Mouse (Mus musculus) embryo, embryonic 11.5 days (tissue): ENCODE results near the gene Lima1.
A peak's percentile ranks its signal among the peaks of the same experiment; 100 is the strongest.
"Not testable (repeated sequence)": the region's sequence is repeated elsewhere in the genome, so short reads cannot be mapped to it uniquely, and the experiment has no call there.

Experiments used
- DNase-seq: peaks from one replicate; pipeline ENCODE4 v3.0.0-alpha.2; 2012; ENCODE audit warnings: low read depth, low spot score

Gene Lima1

DNA sequence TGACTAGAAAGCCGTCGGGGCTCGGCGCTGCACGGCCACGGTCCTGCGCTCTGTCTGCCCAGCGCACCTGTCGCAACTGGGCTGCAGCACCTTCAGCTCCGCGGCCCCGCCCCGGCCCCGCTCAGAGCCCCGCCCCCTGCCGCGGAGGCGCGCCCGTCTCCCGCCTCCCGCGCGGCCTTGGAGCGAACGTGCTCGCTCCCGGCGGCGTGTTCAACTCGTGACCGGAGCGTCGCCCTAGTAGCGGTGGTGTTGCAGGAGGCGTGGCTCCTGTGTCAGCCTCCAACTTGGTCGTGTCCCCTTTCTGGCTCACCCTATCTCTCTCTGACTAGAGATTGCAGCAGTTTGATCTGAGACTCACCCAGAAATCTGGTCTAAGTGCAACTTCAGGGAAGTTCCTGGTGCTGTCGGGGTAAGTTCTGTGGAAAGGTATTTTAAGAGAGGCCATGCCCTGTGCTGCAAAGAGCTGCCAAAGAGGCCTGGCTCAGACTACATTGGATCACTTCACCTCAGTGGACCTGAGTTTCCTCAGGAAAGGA is at the start of gene Lima1:
Lima1 (minus strand) TSS at position 123 of the 536 bp plus-strand sequence.
- peak; percentile 77 for DNase-seq

DNA sequence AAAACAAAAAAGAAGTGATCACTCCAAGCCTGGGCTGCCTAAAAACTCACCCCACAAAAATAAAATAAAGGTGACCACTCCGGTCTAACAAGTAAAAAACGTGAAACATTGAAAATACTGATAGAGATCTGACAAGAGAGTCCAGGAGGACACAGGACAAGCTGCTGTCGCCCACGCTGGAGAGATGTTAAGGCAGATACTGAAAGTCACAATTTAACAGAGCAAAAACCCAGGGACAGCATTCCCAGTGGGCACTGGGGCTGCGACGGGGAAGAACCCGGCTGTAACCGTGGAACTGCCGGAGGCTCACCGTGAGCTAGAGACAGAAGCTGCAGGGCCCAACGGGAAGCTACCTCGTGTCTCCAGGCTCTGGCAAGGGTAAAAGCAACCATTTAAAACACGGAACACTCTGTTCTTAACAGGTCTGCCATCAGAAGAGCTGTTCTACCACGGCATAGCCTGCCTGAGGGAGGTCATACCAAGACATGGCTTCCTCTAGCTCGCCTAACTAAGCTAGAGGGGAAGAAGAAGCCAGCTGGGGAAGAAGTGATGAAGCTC is 44.4 kb upstream of the Lima1 start:
- DNase-seq: no peak

DNA sequence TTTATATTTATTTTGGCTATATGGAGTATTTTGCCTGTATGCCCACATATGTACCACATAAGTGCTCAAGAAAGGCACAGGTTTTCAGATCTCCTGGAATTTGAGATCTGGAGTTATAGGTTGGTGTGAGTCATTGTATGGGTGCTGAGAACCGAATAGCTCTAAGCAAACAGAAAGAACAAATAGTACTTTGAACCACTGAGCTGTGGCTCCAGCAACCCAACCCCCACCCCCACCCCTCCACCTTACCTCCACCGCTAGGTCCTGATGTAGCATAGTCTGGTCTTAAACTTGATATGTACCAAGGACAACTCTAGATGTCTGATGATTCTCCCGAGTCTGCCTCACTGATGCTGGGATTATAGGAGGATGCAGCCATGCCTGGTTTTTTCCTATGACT is 42.0 kb upstream of the Lima1 start:
- DNase-seq: no peak

GRCm38 (mm10) chr15:99914613-99915012 is 39.4 kb upstream of the Lima1 start:
- DNase-seq: no peak

- no peak for DNase-seq
These were observed 36.5 kb upstream of the Lima1 start for GRCm38 (mm10) chr15:99911785-99912184.

DNA sequence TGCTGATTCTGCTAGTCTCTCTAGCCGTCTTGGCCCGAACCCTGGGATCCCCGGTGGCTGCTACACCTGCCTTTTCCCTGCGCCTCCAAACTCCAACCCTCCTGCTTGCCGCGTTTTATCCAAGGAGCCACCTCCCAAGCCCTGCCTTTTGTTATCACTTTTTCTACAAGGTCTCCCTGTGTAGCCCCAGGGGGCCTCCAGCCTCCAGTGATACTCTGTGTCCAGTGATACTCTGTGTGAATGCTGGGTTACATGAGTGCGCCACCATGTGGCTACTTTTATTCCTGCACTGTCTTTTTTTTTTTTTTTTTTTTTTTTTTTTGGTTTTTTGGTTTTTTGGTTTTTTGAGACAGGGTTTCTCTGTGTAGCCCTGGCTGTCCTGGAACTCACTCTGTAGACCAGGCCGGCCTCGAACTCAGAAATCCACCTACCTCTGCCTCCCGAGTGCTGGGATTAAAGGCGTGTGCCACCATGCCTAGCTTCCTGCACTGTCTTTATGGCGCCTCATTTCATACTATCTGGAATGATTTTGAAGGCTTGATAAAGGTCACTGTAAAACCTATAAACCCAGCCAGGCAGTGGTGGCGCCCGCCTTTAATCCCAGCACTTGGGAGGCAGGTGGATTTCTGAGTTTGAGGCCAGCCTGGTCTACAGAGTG is 34.2 kb upstream of the Lima1 start:
- DNase-seq: not testable (repeated sequence)

DNA sequence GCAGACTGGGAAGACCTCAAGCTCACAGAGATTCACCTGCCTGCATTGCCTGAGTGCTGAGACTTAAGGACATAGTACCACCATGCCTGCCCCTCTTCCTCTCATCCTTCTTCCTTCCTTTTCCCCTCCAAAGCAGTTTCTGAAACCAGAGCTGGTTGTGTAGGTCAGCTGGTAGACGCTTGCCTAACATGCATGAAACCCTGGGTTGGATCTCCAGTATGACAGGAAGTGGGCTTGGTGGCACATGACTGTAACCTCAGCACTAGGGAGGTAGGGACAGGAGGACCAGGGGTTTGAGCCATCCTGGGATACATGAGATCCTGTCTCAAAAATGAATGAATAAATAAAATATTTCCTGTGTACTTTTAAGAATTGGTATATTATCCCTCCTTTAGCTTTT is 32.3 kb upstream of the Lima1 start:
- no peak for DNase-seq

DNA sequence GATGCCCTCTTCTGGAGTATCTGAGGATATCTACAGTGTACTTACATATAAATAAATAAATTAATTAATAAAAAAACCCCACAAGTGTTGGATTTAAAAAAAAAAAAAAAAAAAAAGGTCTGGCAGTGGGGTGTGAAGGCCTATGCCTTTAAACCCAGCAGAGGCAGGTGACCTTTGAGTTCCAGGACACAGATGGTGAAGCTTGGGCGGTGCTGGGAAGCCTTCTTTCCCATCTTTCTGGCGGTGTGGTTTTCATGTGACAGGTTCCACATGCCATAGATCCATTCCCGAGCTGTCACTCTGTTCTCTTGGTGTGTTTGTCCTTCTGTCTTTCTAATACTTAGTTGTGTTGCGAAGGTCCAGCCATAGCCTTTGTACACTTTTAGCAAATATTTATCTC is 31.8 kb upstream of the Lima1 start:
- DNase-seq: no peak

GRCm38 (mm10) chr15:99904841-99905240 is 29.6 kb upstream of the Lima1 start:
- DNase-seq: no peak

DNA sequence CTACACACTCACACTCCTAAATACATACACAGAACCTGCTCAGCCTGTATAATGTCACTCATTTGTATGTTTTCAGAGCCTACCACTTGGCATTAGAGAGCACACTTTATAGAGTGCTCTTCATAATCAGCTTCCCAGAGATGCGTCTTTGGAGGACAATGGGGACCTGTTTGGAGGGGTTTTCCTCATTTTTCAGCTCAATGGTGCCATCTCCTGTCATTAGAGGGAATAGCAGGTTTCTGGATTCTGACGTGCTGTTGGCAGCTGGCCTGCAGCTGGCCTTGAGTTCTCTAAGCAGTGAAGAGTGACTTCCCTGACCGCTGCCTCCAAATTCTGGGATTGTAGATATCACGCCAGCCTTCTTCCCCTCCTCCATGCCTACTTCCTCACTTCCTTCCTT is 29.1 kb upstream of the Lima1 start:
- DNase-seq: peak; percentile 78

- DNase-seq: no peak
These were observed 28.0 kb upstream of the Lima1 start for GRCm38 (mm10) chr15:99903227-99903626.

DNA sequence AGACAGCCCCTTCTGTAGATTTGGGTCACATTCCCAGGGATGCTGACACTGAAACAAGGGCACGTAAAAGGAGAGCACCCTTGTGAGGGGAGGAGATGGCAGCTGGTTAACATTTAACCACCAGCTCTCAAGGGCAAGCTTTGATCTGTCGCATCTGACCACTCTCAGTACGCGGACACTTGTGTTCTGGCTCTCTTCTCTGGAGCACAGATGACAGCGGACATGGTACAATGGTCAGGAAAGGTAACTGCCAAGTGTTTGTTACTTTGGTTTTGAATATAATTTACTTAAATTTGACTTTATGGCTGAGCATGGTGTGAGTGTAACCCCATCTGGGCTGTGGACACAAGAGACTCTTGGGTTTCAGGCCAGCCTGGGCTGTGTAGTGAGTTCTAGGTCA is 27.5 kb upstream of the Lima1 start:
- no peak for DNase-seq

DNA sequence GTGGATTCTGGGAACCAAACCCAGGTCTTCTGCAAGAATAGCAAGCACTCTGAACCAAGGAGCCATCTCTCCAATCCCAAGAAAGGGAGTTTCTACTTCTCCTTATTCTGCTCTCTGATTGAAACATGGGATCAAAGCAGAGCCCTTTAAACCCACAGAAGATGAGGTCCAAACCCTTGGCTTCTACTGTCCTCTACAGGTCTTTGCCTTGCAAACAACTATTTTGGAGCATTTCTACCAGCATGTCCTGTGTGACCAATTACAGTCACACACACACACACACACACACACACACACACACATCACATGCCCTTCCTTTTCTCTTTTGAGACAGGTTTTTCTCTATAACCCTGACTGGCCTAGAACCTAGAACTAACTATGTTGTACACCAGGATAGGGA is 21.4 kb upstream of the Lima1 start:
- DNase-seq: no peak

DNA sequence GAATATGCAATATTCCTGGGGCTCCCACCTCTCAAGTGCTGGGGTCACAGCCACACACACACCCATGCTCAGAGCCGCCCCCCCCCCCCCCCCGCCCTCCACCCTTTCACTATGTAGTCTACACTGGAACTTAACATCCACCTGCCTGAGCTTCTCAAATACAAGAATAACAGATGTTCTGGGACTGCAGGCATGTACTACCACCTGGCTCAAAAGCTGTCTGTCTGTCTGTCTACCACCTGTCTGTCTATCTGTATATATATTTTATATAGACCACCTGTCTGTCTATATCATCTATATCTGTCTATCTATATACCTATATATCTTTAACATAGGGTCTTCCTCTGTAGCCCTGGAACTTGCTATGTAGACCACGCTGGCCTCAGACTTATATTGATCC is 16.1 kb upstream of the Lima1 start:
- DNase-seq: no peak

GRCm38 (mm10) chr15:99890412-99891236 is 15.4 kb upstream of the Lima1 start:
- no peak for DNase-seq

- no peak for DNase-seq
These were observed 14.1 kb upstream of the Lima1 start for GRCm38 (mm10) chr15:99889275-99889874.

GRCm38 (mm10) chr15:99887130-99887529 is 11.9 kb upstream of the Lima1 start:
- DNase-seq: not testable (repeated sequence)

DNA sequence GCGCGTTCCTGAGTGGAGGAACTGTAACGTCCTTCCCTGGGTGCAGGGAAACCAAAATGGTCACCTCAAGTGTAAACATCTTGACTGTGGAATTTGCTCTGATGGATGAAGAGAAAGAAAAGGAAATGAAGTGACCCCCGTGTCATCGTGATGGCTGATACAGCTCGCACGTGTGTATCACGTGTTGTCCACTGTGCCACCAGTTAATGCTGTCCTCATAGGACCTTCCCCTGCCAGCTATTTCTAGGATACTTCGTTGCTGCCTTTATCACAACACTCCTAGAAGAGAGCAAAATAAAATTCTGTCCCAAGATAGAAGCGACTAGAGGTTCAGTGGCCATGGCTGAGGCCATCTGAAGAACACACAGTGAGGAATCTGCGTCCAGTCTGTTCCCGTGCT is 8.8 kb upstream of the Lima1 start:
- no peak for DNase-seq

GRCm38 (mm10) chr15:99878541-99878940 is 3.3 kb upstream of the Lima1 start:
- DNase-seq: no peak

DNA sequence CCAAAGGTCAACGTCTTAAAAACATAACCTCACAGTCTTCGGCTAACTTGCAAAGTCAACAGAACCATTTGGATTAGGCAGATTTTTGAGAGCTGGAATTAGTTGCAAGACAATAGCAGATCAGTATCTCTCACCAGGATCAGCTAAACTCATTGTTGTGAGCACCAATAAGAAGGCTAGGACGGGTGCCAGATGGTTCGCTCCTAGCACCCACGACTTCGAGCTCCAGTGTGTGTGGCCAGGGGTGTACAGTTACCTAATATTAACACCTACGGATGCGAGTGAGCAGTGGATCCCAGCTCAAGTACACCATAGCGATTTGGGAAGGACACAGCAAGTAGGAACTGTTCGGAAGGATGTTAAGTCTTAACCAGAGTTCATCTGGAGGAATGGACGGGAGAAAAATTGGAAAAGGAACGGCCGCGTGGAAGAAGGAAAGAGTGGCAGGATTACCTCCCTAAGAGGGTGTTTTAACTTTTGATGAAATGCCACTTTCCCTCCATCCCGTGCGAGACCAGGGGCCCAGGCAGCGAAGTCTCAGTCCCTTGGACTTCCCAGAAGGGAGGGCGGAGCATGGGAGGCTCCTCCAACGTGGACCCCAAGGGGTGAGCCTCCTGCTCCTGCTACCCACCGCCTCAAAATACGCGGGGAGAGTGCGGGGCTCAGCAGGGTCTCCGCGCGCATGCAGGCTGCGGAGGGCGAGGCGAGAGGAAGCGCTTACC is 483 bp downstream of the Lima1 start:
- no peak for DNase-seq

DNA sequence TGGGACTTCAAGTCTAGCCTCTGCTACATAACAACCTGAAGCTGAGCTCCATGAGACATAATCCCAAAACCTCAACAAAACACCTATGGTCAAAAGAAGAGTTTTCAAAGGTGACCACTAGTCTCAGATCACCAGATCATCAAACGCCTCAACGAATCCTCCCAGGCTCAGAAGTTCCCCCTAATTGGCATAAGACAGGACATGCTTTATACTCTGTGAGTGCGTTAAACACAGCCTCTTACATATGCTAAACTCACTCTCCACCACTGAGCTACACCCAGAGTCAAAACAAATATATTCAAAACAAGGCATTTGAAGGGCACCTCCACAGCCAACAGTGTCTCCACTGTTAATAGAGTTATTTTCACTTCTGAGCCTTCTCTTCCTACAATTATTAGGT is 2.7 kb downstream of the Lima1 start:
- DNase-seq: no peak

DNA sequence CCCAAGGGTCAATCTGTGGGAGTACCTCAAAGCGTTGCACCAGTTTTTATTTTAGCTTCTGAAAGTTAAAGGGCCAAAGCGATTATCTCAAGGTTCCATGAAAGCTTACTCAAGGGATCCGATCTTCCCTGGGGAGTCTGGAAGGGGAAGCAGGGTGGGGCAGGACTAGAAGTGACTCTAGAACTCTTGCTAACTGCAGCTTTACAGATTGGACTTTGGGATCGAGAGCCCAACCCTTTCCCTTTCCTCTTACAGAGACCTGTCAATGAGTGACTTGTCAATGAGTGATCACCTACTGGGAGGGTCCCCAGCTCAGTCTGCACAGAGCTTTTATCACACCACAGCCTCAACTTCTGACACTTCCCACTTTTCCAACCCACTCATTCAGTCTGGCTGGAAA is 7.6 kb downstream of the Lima1 start:
- no peak for DNase-seq
